Mouse (Mus musculus): ENCODE data around the gene Rack1. TPM values are rescaled to one million over a fixed set of nuclear protein-coding genes. Genes with fewer than 3 reads are reported as not detected.
"Not testable (repeated sequence)": the region's sequence is repeated elsewhere in the genome, so short reads cannot be mapped to it uniquely, and the experiment has no call there.

The Rack1 gene
- total and polyA plus RNA-seq, 3 experiments: 376 to 5,815 (median 4,421) TPM

- Histone ChIP-seq H3K9ac (ENCODE audit: control insufficient read depth, low read depth, low read length, poor library complexity, severe bottlenecking) (no peak overlapping the region), H3K27ac (ENCODE audit: control insufficient read depth, low read depth, low read length) (no peak overlapping the region), H3K9me3 (replicated peaks; ENCODE audit: insufficient read depth, low read length) (no peaks in the 10 kb centered on the region), H3K27me3 (ENCODE audit: control insufficient read depth in 1 of 2, insufficient read depth in 2 of 2, low read length in 2 of 2) (no peaks in the 10 kb centered on the region), H3K4me1 (ENCODE audit: control insufficient read depth in 1 of 2, insufficient read depth in 2 of 2, low read length in 2 of 2) (no peaks in the 10 kb centered on the region), H3K79me2 (ENCODE audit: control insufficient read depth, insufficient read depth, low read length, poor library complexity) (no peaks in the 10 kb centered on the region), H3K4me3 (ENCODE audit: control insufficient read depth in 1 of 2, insufficient read depth in 1 of 2, low read depth in 2 of 2, low read length in 2 of 2) (no peak overlapping the region), H3K36me3 (ENCODE audit: control insufficient read depth in 1 of 2, insufficient read depth in 2 of 2, low read length in 2 of 2) (no peaks in the 10 kb centered on the region)
- no peak for DNase-seq (ENCODE audit: low read depth, low spot score)
- TF ChIP-seq TCF12 (IDR thresholded peaks at IDR 0.05; ENCODE audit: low read depth, low read length) (no peak), HCFC1 (IDR thresholded peaks at IDR 0.05; ENCODE audit: low read depth, low read length) (no peak), POLR2AphosphoS2 (IDR thresholded peaks at IDR 0.05; ENCODE audit: low read length) (no peak), JUND (IDR thresholded peaks at IDR 0.05; ENCODE audit: low read depth, low read length) (no peak), CTCF (IDR thresholded peaks at IDR 0.05 in 2 of 3, conservative IDR thresholded peaks at IDR 0.05 in 1 of 3; ENCODE audit: control insufficient read depth in 1 of 3, insufficient read depth in 1 of 3, low read depth in 2 of 3, low read length in 3 of 3, poor library complexity in 1 of 3, severe bottlenecking in 1 of 3) (no peak), MYC (IDR thresholded peaks at IDR 0.05; ENCODE audit: low read depth, low read length) (no peak), NRF1 (IDR thresholded peaks at IDR 0.05; ENCODE audit: insufficient read depth, low read depth, low read length, poor library complexity, severe bottlenecking) (no peak), GABPA (IDR thresholded peaks at IDR 0.05; ENCODE audit: low read depth, low read length) (no peak), ZNF384 (IDR thresholded peaks at IDR 0.05; ENCODE audit: low read depth, low read length) (no peak), GATA1 (IDR thresholded peaks at IDR 0.05; ENCODE audit: low read depth, low read length) (no peak)
Measured at GRCm38 (mm10) chr11:48845244-48845815, 45.2 kb downstream of the Rack1 start.

DNA sequence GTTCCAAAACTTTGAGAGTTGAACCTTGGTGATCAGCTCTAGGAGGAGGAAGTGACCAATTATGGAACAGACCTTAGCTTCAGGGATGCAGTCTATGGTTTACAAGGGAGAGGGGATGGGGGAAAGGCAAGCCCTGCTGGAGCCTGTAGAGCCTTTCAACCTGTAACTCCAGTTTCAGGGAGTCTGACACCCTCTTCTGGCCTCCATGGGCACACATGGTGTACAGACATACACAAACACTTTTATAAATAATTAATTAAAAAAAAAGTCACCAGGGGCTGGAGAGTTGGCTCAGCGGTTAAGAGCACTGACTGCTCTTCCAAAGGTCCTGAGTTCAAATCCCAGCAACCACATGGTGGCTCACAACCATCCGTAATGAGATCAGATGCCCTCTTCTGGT, 46.2 kb downstream of the Rack1 start:
- H3K27ac ChIP-seq (ENCODE audit: control insufficient read depth, low read depth, low read length); H3K79me2 ChIP-seq (ENCODE audit: control insufficient read depth, insufficient read depth, low read length, poor library complexity); H3K4me3 ChIP-seq (ENCODE audit: control insufficient read depth in 1 of 2, insufficient read depth in 1 of 2, low read depth in 2 of 2, low read length in 2 of 2); H3K27me3 ChIP-seq (ENCODE audit: control insufficient read depth in 1 of 2, insufficient read depth in 2 of 2, low read length in 2 of 2); H3K9me3 ChIP-seq (replicated peaks; ENCODE audit: insufficient read depth, low read length); H3K36me3 ChIP-seq (ENCODE audit: control insufficient read depth in 1 of 2, insufficient read depth in 2 of 2, low read length in 2 of 2); H3K9ac ChIP-seq (ENCODE audit: control insufficient read depth, low read depth, low read length, poor library complexity, severe bottlenecking); H3K4me1 ChIP-seq (ENCODE audit: control insufficient read depth in 1 of 2, insufficient read depth in 2 of 2, low read length in 2 of 2): not testable (repeated sequence)
- DNase-seq (ENCODE audit: low read depth, low spot score): peak; percentile 50
- peak in 2 of 3 experiments; percentile 6 to 29; a peak in 2 of 6 replicates for TF ChIP-seq CTCF (IDR thresholded peaks at IDR 0.05 in 2 of 3, conservative IDR thresholded peaks at IDR 0.05 in 1 of 3; ENCODE audit: control insufficient read depth in 1 of 3, insufficient read depth in 1 of 3, low read depth in 2 of 3, low read length in 3 of 3, poor library complexity in 1 of 3, severe bottlenecking in 1 of 3)
- peak; percentile 31 for TF ChIP-seq RAD21 (IDR thresholded peaks at IDR 0.05; ENCODE audit: low read depth, low read length)
- TF ChIP-seq ZNF384 (IDR thresholded peaks at IDR 0.05; ENCODE audit: low read depth, low read length): peak; percentile 70

GRCm38 (mm10) chr11:48846881-48847280, 46.7 kb downstream of the Rack1 start:
- Histone ChIP-seq H3K27ac (ENCODE audit: control insufficient read depth, low read depth, low read length) (no peak overlapping the region), H3K27me3 (ENCODE audit: control insufficient read depth in 1 of 2, insufficient read depth in 2 of 2, low read length in 2 of 2) (no peaks in the 10 kb centered on the region), H3K4me3 (ENCODE audit: control insufficient read depth in 1 of 2, insufficient read depth in 1 of 2, low read depth in 2 of 2, low read length in 2 of 2) (no peak overlapping the region), H3K4me1 (ENCODE audit: control insufficient read depth in 1 of 2, insufficient read depth in 2 of 2, low read length in 2 of 2) (no peaks in the 10 kb centered on the region), H3K36me3 (ENCODE audit: control insufficient read depth in 1 of 2, insufficient read depth in 2 of 2, low read length in 2 of 2) (no peaks in the 10 kb centered on the region), H3K79me2 (ENCODE audit: control insufficient read depth, insufficient read depth, low read length, poor library complexity) (no peaks in the 10 kb centered on the region), H3K9me3 (replicated peaks; ENCODE audit: insufficient read depth, low read length) (no peaks in the 10 kb centered on the region), H3K9ac (ENCODE audit: control insufficient read depth, low read depth, low read length, poor library complexity, severe bottlenecking) (no peak overlapping the region)
- peak; percentile 42 for DNase-seq (ENCODE audit: low read depth, low spot score)
- TF ChIP-seq UBTF (IDR thresholded peaks at IDR 0.05; ENCODE audit: borderline replicate concordance, insufficient read depth, low read depth, low read length) (no peak), SIN3A (IDR thresholded peaks at IDR 0.05; ENCODE audit: low read length) (no peak), USF2 (IDR thresholded peaks at IDR 0.05; ENCODE audit: borderline replicate concordance in 1 of 2, insufficient read depth in 1 of 2, low read depth in 1 of 2, low read length in 2 of 2) (no peak), TBP (IDR thresholded peaks at IDR 0.05; ENCODE audit: low read depth, low read length) (peak; percentile 96)
